Comparison of ENCODE assay signal across 8 mouse cellular contexts in the genomic region with DNA sequence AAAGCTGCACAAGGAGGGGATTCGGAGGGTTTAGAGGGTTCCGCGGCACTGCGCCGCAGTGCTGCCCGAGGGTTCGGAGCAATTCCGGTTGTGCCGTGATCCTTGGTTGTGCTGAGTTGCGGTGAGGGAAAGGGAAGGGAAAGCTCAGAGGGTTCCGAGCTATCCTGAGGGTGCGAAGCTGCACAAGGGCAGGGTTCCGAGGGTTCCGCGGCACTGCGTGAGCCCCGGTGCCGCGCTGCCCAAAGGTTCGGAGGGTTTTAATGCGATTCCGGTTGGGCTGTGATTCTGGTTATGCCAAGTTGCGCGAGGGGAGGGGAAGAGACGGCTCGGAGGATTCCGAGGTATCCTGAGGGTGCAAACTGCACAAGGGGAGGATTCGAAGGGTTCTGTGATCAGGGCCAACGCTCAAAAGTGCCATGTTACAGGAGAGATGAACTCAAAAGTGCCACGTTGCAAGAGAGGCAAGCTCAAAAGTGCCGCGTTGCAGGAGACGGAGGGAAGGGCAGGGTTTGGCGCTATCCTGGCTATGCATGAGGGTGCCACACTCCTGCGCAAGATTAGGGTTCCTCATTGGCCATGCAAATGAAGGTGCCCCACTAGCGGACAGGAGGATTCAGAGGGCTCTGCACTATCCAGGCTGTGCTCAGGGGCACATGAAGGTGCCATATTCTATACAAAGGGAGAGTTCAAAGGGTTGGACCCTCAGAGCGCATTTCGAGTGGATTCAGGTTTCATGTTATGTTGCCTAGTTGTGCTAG. TPM values are rescaled to one million over a fixed set of nuclear protein-coding genes. Genes with fewer than 3 reads are reported as not detected.
DNase-seq lines count a peak whose midpoint lies in the region; ATAC-seq and TF ChIP-seq lines count a peak whose summit lies in the region.

No protein-coding gene starts in this region.

- ATAC-seq in hindbrain, postnatal 0 days: peak; percentile 36
- peak; percentile 54 for ATAC-seq in midbrain, embryonic 13.5 days
- no peak for ATAC-seq in erythroid progenitor cell, adult 5-6 weeks (replicated peaks; ENCODE audit: low FRiP score, poor library complexity, severe bottlenecking)

- peak; percentile 47 for DNase-seq in adrenal gland, postnatal 14 days
- no peak for DNase-seq in adrenal gland, adult 8-10 months
- DNase-seq in thymus, postnatal 14 days: peak; percentile 42
- DNase-seq in thymus, adult 18-20 months: no peak
- peak; percentile 21 for DNase-seq in hindbrain, postnatal 0 days (ENCODE audit: low spot score)
- DNase-seq in right cerebral cortex, adult 18-20 months: no peak

- peak overlapping the region; percentile 50 for H3K4me2 ChIP-seq in hindbrain, postnatal 0 days (ENCODE audit: low read depth, low read length)
- H3K4me2 ChIP-seq in midbrain, embryonic 13.5 days (replicated peaks): peak overlapping the region; percentile 66

- peaks cover 5% of the 10 kb centered on the region; the same call in 1 of the 2 replicates for H3K36me3 ChIP-seq in hindbrain, postnatal 0 days (ENCODE audit: insufficient read depth, low read length)
- H3K36me3 ChIP-seq in midbrain, embryonic 13.5 days: peaks cover 70% of the 10 kb centered on the region

- H3K9me3 ChIP-seq in hindbrain, postnatal 0 days (ENCODE audit: low read length): no peaks in the 10 kb centered on the region
- peaks cover 7% of the 10 kb centered on the region for H3K9me3 ChIP-seq in midbrain, embryonic 13.5 days

- no peak for TF ChIP-seq CTCF in hindbrain, postnatal 0 days (IDR thresholded peaks at IDR 0.05; ENCODE audit: low read depth)

- 56% methylated on average over 38 of the region's 38 CpGs for WGBS in hindbrain, postnatal 0 days
- 60% methylated on average over 38 of the region's 38 CpGs for WGBS in midbrain, embryonic 13.5 days

- no peaks in the 10 kb centered on the region for H3K27me3 ChIP-seq in hindbrain, postnatal 0 days (ENCODE audit: insufficient read depth, low read length)
- no peaks in the 10 kb centered on the region; the same call in 1 of the 2 replicates for H3K27me3 ChIP-seq in midbrain, embryonic 13.5 days

- H3K4me1 ChIP-seq in hindbrain, postnatal 0 days (ENCODE audit: insufficient read depth, low read length): no peaks in the 10 kb centered on the region
- H3K4me1 ChIP-seq in midbrain, embryonic 13.5 days (replicated peaks): peaks cover 8% of the 10 kb centered on the region

- H3K9ac ChIP-seq in hindbrain, postnatal 0 days (replicated peaks; ENCODE audit: low read length): peak overlapping the region; percentile 50
- peak overlapping the region; percentile 58 for H3K9ac ChIP-seq in midbrain, embryonic 13.5 days (replicated peaks)

- H3K27ac ChIP-seq in hindbrain, postnatal 0 days: no peak overlapping the region
- H3K27ac ChIP-seq in midbrain, embryonic 13.5 days: no peak overlapping the region

- peak overlapping the region; percentile 44 for H3K4me3 ChIP-seq in hindbrain, postnatal 0 days (ENCODE audit: low read length)
- peak overlapping the region; percentile 44 for H3K4me3 ChIP-seq in midbrain, embryonic 13.5 days (replicated peaks)

RNA-seq across cellular contexts. Expression of gene Igf2r, which starts 27.1 kb away (rescaled TPM):
- total RNA-seq in adrenal gland, postnatal 14 days (2021): 65.2 and 75.4 TPM in 2 replicates
- 10 to 100 TPM; 75.7 to 93.3 (median 83.9) TPM for total RNA-seq in adrenal gland, adult 8-10 months (2022)
- total RNA-seq in hindbrain, postnatal 0 days (2014; rRNA removed): 30.7 and 30.9 TPM in 2 replicates
- 4.2 and 4.7 TPM in 2 replicates for polyA plus RNA-seq in hindbrain, postnatal 0 days (2015; fragmentation: Nextera tagmentation; extraction: Ambion mirVana)
- polyA plus RNA-seq in midbrain, embryonic 13.5 days (2015; fragmentation: Nextera tagmentation; extraction: Ambion mirVana): 11.0 and 11.2 TPM in 2 replicates
- 1.7 and 2.2 TPM in 2 replicates for total RNA-seq in erythroid progenitor cell, adult 5-6 weeks (2015; ENCODE audit: low replicate concordance)
- 5.4 and 12.9 TPM in 2 replicates for total RNA-seq in erythroid progenitor cell, adult 5-6 weeks (2017; ENCODE audit: low replicate concordance)

Comparison
In these comparisons a context has a peak if more than half of its experiments do, and no peak if none do; other contexts are left out.
1. DNase-seq: peak in adrenal gland, postnatal 14 days (single experiment), thymus, postnatal 14 days (single experiment) and hindbrain, postnatal 0 days (single experiment); none in adrenal gland, adult 8-10 months (single experiment), thymus, adult 18-20 months (0 of 2) and right cerebral cortex, adult 18-20 months (single experiment).